Mouse (Mus musculus) CH12.LX (cell line): ENCODE measurements around the gene Prkg1. TPM values are rescaled to one million over a fixed set of nuclear protein-coding genes. Genes with fewer than 3 reads are reported as not detected.

Source experiments
- DNase-seq: peaks from one replicate; pipeline ENCODE4 v3.0.0-alpha.2; 2013; ENCODE audit errors: extremely low read depth
- H3K27ac ChIP-seq: 2 replicates; pipeline ENCODE4 v1.5.1; 2012; ENCODE audit warnings: low read depth, mild to moderate bottlenecking, control low read depth, moderate library complexity; ENCODE audit not compliant: insufficient read depth
- H3K27me3 ChIP-seq: replicated peaks from 2 replicates; pipeline ENCODE3; 2012; ENCODE audit warnings: inconsistent platforms
- H3K36me3 ChIP-seq, 2 experiments: replicated peaks in 1 of 2; 2 replicates each; pipeline versions ENCODE3 to v1.6.1; 2012; ENCODE audit warnings: inconsistent platforms in 1 of 2, low read length in 1 of 2, mild to moderate bottlenecking in 1 of 2, mixed read lengths in 1 of 2, moderate library complexity in 1 of 2; ENCODE audit not compliant: control insufficient read depth in 1 of 2, insufficient read depth in 1 of 2
- H3K4me1 ChIP-seq, 2 experiments: 2 replicates each; pipeline ENCODE4 v1.6.1; 2012; ENCODE audit warnings: inconsistent platforms in 1 of 2, moderate library complexity in 1 of 2; ENCODE audit not compliant: insufficient read depth in 2 of 2, control insufficient read depth in 1 of 2
- H3K4me2 ChIP-seq: 2 replicates; pipeline ENCODE4 v1.6.1; 2012; ENCODE audit warnings: low read depth, mild to moderate bottlenecking, control low read depth; ENCODE audit not compliant: poor library complexity, insufficient read depth, severe bottlenecking
- H3K4me3 ChIP-seq, 3 experiments: fragments of 150-350 bp in 1 of 3; sonication (generic) in 1 of 3; replicated peaks in 1 of 3; 2 replicates each; pipeline versions ENCODE3 to v1.5.1; 2011 to 2012; ENCODE audit warnings: low read depth in 2 of 3, low read length in 2 of 3, mild to moderate bottlenecking in 2 of 3, moderate library complexity in 2 of 3, control low read depth in 1 of 3, improper control_type of control experiment in 1 of 3, inconsistent platforms in 1 of 3, mixed read lengths in 1 of 3; ENCODE audit not compliant: poor library complexity in 1 of 3
- H3K79me2 ChIP-seq: replicated peaks from 2 replicates; pipeline ENCODE4 v1.6.1; 2012; ENCODE audit warnings: mild to moderate bottlenecking, moderate library complexity; ENCODE audit not compliant: control insufficient read depth, poor library complexity, insufficient read depth, severe bottlenecking; ENCODE audit errors: extremely low read depth
- H3K9ac ChIP-seq: 2 replicates; pipeline ENCODE4 v1.6.1; 2012; ENCODE audit warnings: low read depth, mild to moderate bottlenecking, control low read depth, moderate library complexity; ENCODE audit not compliant: insufficient read depth
- H3K9me3 ChIP-seq: replicated peaks from 2 replicates; pipeline ENCODE3; 2012; ENCODE audit warnings: low read length, inconsistent platforms, mixed read lengths
- BHLHE40 ChIP-seq: IDR thresholded peaks from 2 replicates; pipeline ENCODE4 v1.6.1; 2011; ENCODE audit warnings: mild to moderate bottlenecking, low read depth, low read length, improper control_type of control experiment
- CHD2 ChIP-seq: IDR thresholded peaks from 2 replicates; pipeline ENCODE4 v1.6.1; 2011; ENCODE audit warnings: low read length, improper control_type of control experiment
- CTCF ChIP-seq, 2 experiments: IDR thresholded peaks in 1 of 2; conservative IDR thresholded peaks in 1 of 2; 2 replicates each; pipeline ENCODE4 v1.5.1; 2011 to 2012; ENCODE audit warnings: low read depth in 2 of 2, low read length in 2 of 2, improper control_type of control experiment in 1 of 2, inconsistent platforms in 1 of 2, mild to moderate bottlenecking in 1 of 2, moderate library complexity in 1 of 2
- ETS1 ChIP-seq: conservative IDR thresholded peaks from 2 replicates; pipeline ENCODE4 v1.6.1; 2012; ENCODE audit warnings: low read depth, mild to moderate bottlenecking, inconsistent platforms, low read length, improper control_type of control experiment, moderate library complexity
- GABPA ChIP-seq: IDR thresholded peaks from 2 replicates; pipeline ENCODE4 v1.6.1; 2012; ENCODE audit warnings: low read depth, low read length, improper control_type of control experiment, inconsistent platforms; ENCODE audit not compliant: insufficient replicate concordance
- IRF4 ChIP-seq: IDR thresholded peaks from 2 replicates; pipeline ENCODE4 v1.6.1; 2014; ENCODE audit warnings: low read depth, mild to moderate bottlenecking, inconsistent platforms, low read length, improper control_type of control experiment
- JUN ChIP-seq: IDR thresholded peaks from 2 replicates; pipeline ENCODE4 v1.6.1; 2011; ENCODE audit warnings: low read depth, mild to moderate bottlenecking, low read length, improper control_type of control experiment, moderate library complexity; ENCODE audit not compliant: insufficient read depth
- KAT2A ChIP-seq: IDR thresholded peaks from 2 replicates; pipeline ENCODE4 v1.6.1; 2012; ENCODE audit warnings: low read length, improper control_type of control experiment, inconsistent platforms; ENCODE audit not compliant: insufficient replicate concordance
- MAZ ChIP-seq: IDR thresholded peaks from 2 replicates; pipeline ENCODE4 v1.6.1; 2012; ENCODE audit warnings: low read depth, mild to moderate bottlenecking, inconsistent platforms, low read length, improper control_type of control experiment, moderate library complexity
- MEF2A ChIP-seq: IDR thresholded peaks from 2 replicates; pipeline ENCODE4 v1.6.1; 2014; ENCODE audit warnings: low read depth, mild to moderate bottlenecking, inconsistent platforms, low read length, improper control_type of control experiment, borderline replicate concordance
- MYC ChIP-seq: IDR thresholded peaks from 2 replicates; pipeline ENCODE4 v1.6.1; 2011; ENCODE audit warnings: low read depth, mild to moderate bottlenecking, improper control_type of control experiment, low read length
- PAX5 ChIP-seq: IDR thresholded peaks from 2 replicates; pipeline ENCODE4 v1.6.1; 2012; ENCODE audit warnings: low read length, inconsistent platforms, mixed read lengths
- POLR2AphosphoS2 ChIP-seq: IDR thresholded peaks from 2 replicates; pipeline ENCODE4 v1.6.1; 2011; ENCODE audit warnings: low read depth, low read length, improper control_type of control experiment
- RAD21 ChIP-seq: IDR thresholded peaks from 2 replicates; pipeline ENCODE4 v1.6.1; 2011; ENCODE audit warnings: low read depth, mild to moderate bottlenecking, low read length, improper control_type of control experiment, moderate library complexity
- SMC3 ChIP-seq: IDR thresholded peaks from 2 replicates; pipeline ENCODE4 v1.6.1; 2011; ENCODE audit warnings: low read depth, low read length, improper control_type of control experiment
- TCF12 ChIP-seq: IDR thresholded peaks from 2 replicates; pipeline ENCODE4 v1.6.1; 2014; ENCODE audit warnings: low read depth, mild to moderate bottlenecking, inconsistent platforms, low read length, improper control_type of control experiment
- USF1 ChIP-seq: IDR thresholded peaks from 2 replicates; pipeline ENCODE4 v1.6.1; 2014; ENCODE audit warnings: low read depth, mild to moderate bottlenecking, inconsistent platforms, low read length, improper control_type of control experiment
- ZKSCAN1 ChIP-seq: IDR thresholded peaks from 2 replicates; pipeline ENCODE4 v1.6.1; 2012; ENCODE audit warnings: low read depth, inconsistent platforms, low read length, improper control_type of control experiment, borderline replicate concordance
- ZNF384 ChIP-seq: IDR thresholded peaks from 2 replicates; pipeline ENCODE4 v1.6.1; 2012; ENCODE audit warnings: low read depth, low read length, improper control_type of control experiment, inconsistent platforms
- dilution Hi-C: fragments of 300-500 bp; cut with MboI; formaldehyde crosslinking; loops from 2 replicates; pipeline ENCODE4 v1.14.3; 2020; ENCODE audit warnings: low sequenced_read_pairs; ENCODE audit not compliant: extremely low pct_unique_long_range_greater_than_20kb, extremely low pct_ligation_motif_present
- in situ Hi-C: fragments of 300-500 bp; cut with MboI; formaldehyde crosslinking; loops from 3 replicates; pipeline ENCODE4 v1.14.3; 2019; ENCODE audit warnings: low sequenced_read_pairs, low pct_ligation_motif_present, low pct_unique_long_range_greater_than_20kb, mixed read lengths
- polyA plus RNA-seq: library from polyadenylated mRNA; unstranded; fragments of >175 nt; gene quantifications from 2 replicates; pipeline ENCODE4 v1.2.1, GENCODE M21; 2012; ENCODE audit warnings: low read depth; ENCODE audit not compliant: insufficient read length
- total RNA-seq, 2 experiments: library from RNA; depleted of rRNA; stranded (reverse); fragments of 300-350 nt in 1 of 2; fragments of >200 nt in 1 of 2; gene quantifications; 2 replicates each; pipeline ENCODE4 v1.2.3; 2012 to 2014

Prkg1 gene
- total and polyA plus RNA-seq, 3 experiments, result not detected

GRCm38 (mm10) chr19:31385353-31385752, 379.5 kb downstream of the Prkg1 start:
- Histone ChIP-seq H3K9me3 (no peaks in the 10 kb centered on the region), H3K79me2 (no peaks in the 10 kb centered on the region), H3K27me3 (no peaks in the 10 kb centered on the region), H3K27ac (no peak overlapping the region), H3K4me3 (no peak overlapping the region), H3K9ac (no peak overlapping the region), H3K4me2 (no peak overlapping the region), H3K4me1 (no peaks in the 10 kb centered on the region)
- DNase-seq, result no peak
- in situ Hi-C loops (no loop called here), dilution Hi-C loops (no loop called here)
- TF ChIP-seq TCF12 (no peak), ETS1 (no peak), ZKSCAN1 (no peak), PAX5 (no peak), SMC3 (no peak)
- TF ChIP-seq, all 38 proteins: peak for 0
- H3K36me3 ChIP-seq, result no peaks in the 10 kb centered on the region

- H3K4me3 ChIP-seq, result no peak overlapping the region
- H3K9ac ChIP-seq, result no peak overlapping the region
- no peaks in the 10 kb centered on the region for H3K9me3 ChIP-seq
- H3K4me2 ChIP-seq, result no peak overlapping the region
- H3K36me3 ChIP-seq, result no peaks in the 10 kb centered on the region
- H3K27me3 ChIP-seq, result no peaks in the 10 kb centered on the region
- dilution Hi-C loops (no loop called here), in situ Hi-C loops (no loop called here)
- no peak overlapping the region for H3K27ac ChIP-seq
- TF ChIP-seq USF1 (no peak), BHLHE40 (no peak), IRF4 (no peak), MAZ (no peak), JUN (no peak), RAD21 (no peak), MEF2A (no peak), CTCF (conservative IDR thresholded peaks at IDR 0.05 in 1 of 2, IDR thresholded peaks at IDR 0.05 in 1 of 2; ENCODE audit: low read depth in 2 of 2, low read length in 2 of 2) (no peak), CHD2 (no peak), MYC (no peak), POLR2AphosphoS2 (no peak), PAX5 (no peak), KAT2A (no peak), SMC3 (no peak), ZNF384 (no peak), GABPA (no peak)
- H3K4me1 ChIP-seq, result no peaks in the 10 kb centered on the region
- DNase-seq, result no peak
- no peaks in the 10 kb centered on the region for H3K79me2 ChIP-seq
Observed at GRCm38 (mm10) chr19:31383881-31384280, 381.0 kb downstream of the Prkg1 start.
